Mouse (Mus musculus) MEL (cell line): ENCODE data around the gene Gm12166. TPM values are rescaled to one million over a fixed set of nuclear protein-coding genes. Genes with fewer than 3 reads are reported as not detected.
A peak's percentile ranks its signal among the peaks of the same experiment; 100 is the strongest.

Source experiments
- DNase-seq: peaks from one replicate; pipeline ENCODE4 v3.0.0; 2011; ENCODE audit warnings: low read depth, low spot score
- H3K27ac ChIP-seq: 2 replicates; pipeline ENCODE4 v1.5.1; 2012; ENCODE audit warnings: low read depth, mild to moderate bottlenecking, control low read depth, low read length, moderate library complexity; ENCODE audit not compliant: control insufficient read depth
- H3K27me3 ChIP-seq, 2 experiments: fragments of 150-350 bp in 1 of 2; sonication (generic) in 1 of 2; 2 replicates each; pipeline ENCODE4 v1.6.1; 2012; ENCODE audit warnings: low read length in 2 of 2, mild to moderate bottlenecking in 2 of 2, improper control_type of control experiment in 1 of 2, moderate library complexity in 1 of 2; ENCODE audit not compliant: insufficient read depth in 2 of 2, control insufficient read depth in 1 of 2
- H3K36me3 ChIP-seq, 2 experiments: 2 replicates each; pipeline ENCODE4 v1.6.1; 2012 to 2014; ENCODE audit warnings: low read length in 2 of 2, improper control_type of control experiment in 1 of 2, inconsistent platforms in 1 of 2, mild to moderate bottlenecking in 1 of 2; ENCODE audit not compliant: insufficient read depth in 2 of 2, control insufficient read depth in 1 of 2
- H3K4me1 ChIP-seq, 2 experiments: fragments of 150-350 bp in 1 of 2; sonication (generic) in 1 of 2; 2 replicates each; pipeline ENCODE4 v1.6.1; 2012; ENCODE audit warnings: low read length in 2 of 2, improper control_type of control experiment in 1 of 2, mild to moderate bottlenecking in 1 of 2; ENCODE audit not compliant: insufficient read depth in 2 of 2, control insufficient read depth in 1 of 2
- H3K4me3 ChIP-seq, 2 experiments: fragments of 150-350 bp in 1 of 2; sonication (generic) in 1 of 2; 2 replicates each; pipeline ENCODE4 v1.5.1; 2012; ENCODE audit warnings: low read depth in 2 of 2, low read length in 2 of 2, mild to moderate bottlenecking in 2 of 2, moderate library complexity in 2 of 2, control low read depth in 1 of 2, improper control_type of control experiment in 1 of 2; ENCODE audit not compliant: control insufficient read depth in 1 of 2, insufficient read depth in 1 of 2
- H3K79me2 ChIP-seq: 2 replicates; pipeline ENCODE4 v1.6.1; 2012; ENCODE audit warnings: mild to moderate bottlenecking, low read length, moderate library complexity; ENCODE audit not compliant: control insufficient read depth, poor library complexity, insufficient read depth
- H3K9ac ChIP-seq: 2 replicates; pipeline ENCODE4 v1.6.1; 2012; ENCODE audit warnings: low read depth, mild to moderate bottlenecking, control low read depth, low read length, moderate library complexity; ENCODE audit not compliant: control insufficient read depth, poor library complexity, severe bottlenecking
- H3K9me3 ChIP-seq: fragments of 150-350 bp; sonication (generic); replicated peaks from 2 replicates; pipeline ENCODE4 v1.6.1; 2012; ENCODE audit warnings: mild to moderate bottlenecking, low read length, improper control_type of control experiment, moderate library complexity; ENCODE audit not compliant: insufficient read depth
- BHLHE40 ChIP-seq: IDR thresholded peaks from 2 replicates; pipeline ENCODE4 v1.6.1; 2012; ENCODE audit warnings: low read depth, mild to moderate bottlenecking, inconsistent platforms, low read length, improper control_type of control experiment, borderline replicate concordance
- CHD1 ChIP-seq: IDR thresholded peaks from 2 replicates; pipeline ENCODE4 v1.6.1; 2012; ENCODE audit warnings: low read depth, mild to moderate bottlenecking, inconsistent platforms, low read length, improper control_type of control experiment
- CHD2 ChIP-seq: IDR thresholded peaks from 2 replicates; pipeline ENCODE4 v1.6.1; 2011; ENCODE audit warnings: low read length, improper control_type of control experiment
- E2F4 ChIP-seq: IDR thresholded peaks from 2 replicates; pipeline ENCODE4 v1.6.1; 2011; ENCODE audit warnings: low read depth, low read length, improper control_type of control experiment, borderline replicate concordance
- ELF1 ChIP-seq: IDR thresholded peaks from 2 replicates; pipeline ENCODE4 v1.6.1; 2014; ENCODE audit warnings: low read depth, mild to moderate bottlenecking, inconsistent platforms, low read length, improper control_type of control experiment, moderate library complexity
- EP300 ChIP-seq, 2 experiments: IDR thresholded peaks; 2 replicates each; pipeline ENCODE4 v1.6.1; 2011; ENCODE audit warnings: improper control_type of control experiment in 2 of 2, low read length in 2 of 2, low read depth in 1 of 2, mild to moderate bottlenecking in 1 of 2
- ETS1 ChIP-seq: IDR thresholded peaks from 2 replicates; pipeline ENCODE4 v1.6.1; 2012; ENCODE audit warnings: low read depth, mild to moderate bottlenecking, inconsistent platforms, low read length, improper control_type of control experiment, moderate library complexity
- GABPA ChIP-seq: IDR thresholded peaks from 2 replicates; pipeline ENCODE4 v1.6.1; 2012; ENCODE audit warnings: low read depth, mild to moderate bottlenecking, inconsistent platforms, low read length, improper control_type of control experiment, moderate library complexity
- GATA1 ChIP-seq: IDR thresholded peaks from 2 replicates; pipeline ENCODE4 v1.6.1; 2011; ENCODE audit warnings: low read depth, low read length, improper control_type of control experiment
- HCFC1 ChIP-seq: IDR thresholded peaks from 2 replicates; pipeline ENCODE4 v1.6.1; 2012; ENCODE audit warnings: low read depth, mild to moderate bottlenecking, inconsistent platforms, low read length, improper control_type of control experiment, moderate library complexity
- JUND ChIP-seq: IDR thresholded peaks from 2 replicates; pipeline ENCODE4 v1.6.1; 2011; ENCODE audit warnings: low read depth, mild to moderate bottlenecking, improper control_type of control experiment, low read length
- KAT2A ChIP-seq: conservative IDR thresholded peaks from 2 replicates; pipeline ENCODE4 v1.6.1; 2012; ENCODE audit warnings: low read depth, low read length, improper control_type of control experiment, inconsistent platforms
- MAX ChIP-seq: IDR thresholded peaks from 2 replicates; pipeline ENCODE4 v1.6.1; 2011; ENCODE audit warnings: low read length, improper control_type of control experiment
- MAZ ChIP-seq: IDR thresholded peaks from 2 replicates; pipeline ENCODE4 v1.6.1; 2012; ENCODE audit warnings: low read depth, mild to moderate bottlenecking, inconsistent platforms, low read length, improper control_type of control experiment
- MEF2A ChIP-seq: IDR thresholded peaks from 2 replicates; pipeline ENCODE4 v1.6.1; 2014; ENCODE audit warnings: low read depth, mild to moderate bottlenecking, inconsistent platforms, low read length, improper control_type of control experiment; ENCODE audit not compliant: poor library complexity, insufficient replicate concordance, severe bottlenecking; ENCODE audit errors: extremely low read depth
- MXI1 ChIP-seq: IDR thresholded peaks from 2 replicates; pipeline ENCODE4 v1.6.1; 2011; ENCODE audit warnings: mild to moderate bottlenecking, low read depth, low read length, improper control_type of control experiment
- MYB ChIP-seq: IDR thresholded peaks from 2 replicates; pipeline ENCODE4 v1.6.1; 2011; ENCODE audit warnings: mild to moderate bottlenecking, low read depth, low read length, improper control_type of control experiment
- NELFE ChIP-seq: IDR thresholded peaks from 2 replicates; pipeline ENCODE4 v1.6.1; 2011; ENCODE audit warnings: low read depth, low read length, improper control_type of control experiment
- NRF1 ChIP-seq: IDR thresholded peaks from 2 replicates; pipeline ENCODE4 v1.6.1; 2014; ENCODE audit warnings: low read depth, mild to moderate bottlenecking, inconsistent platforms, low read length, improper control_type of control experiment, moderate library complexity; ENCODE audit not compliant: poor library complexity, insufficient read depth, severe bottlenecking
- POLR2A ChIP-seq, 2 experiments: IDR thresholded peaks; 2 replicates each; pipeline ENCODE4 v1.6.1; 2011 to 2012; ENCODE audit warnings: low read length in 2 of 2, mild to moderate bottlenecking in 2 of 2, control low read depth in 1 of 2, improper control_type of control experiment in 1 of 2, low read depth in 1 of 2, moderate library complexity in 1 of 2; ENCODE audit not compliant: control insufficient read depth in 1 of 2, insufficient read depth in 1 of 2, poor library complexity in 1 of 2
- POLR2AphosphoS2 ChIP-seq: IDR thresholded peaks from 2 replicates; pipeline ENCODE4 v1.6.1; 2011; ENCODE audit warnings: low read length, improper control_type of control experiment
- RAD21 ChIP-seq: IDR thresholded peaks from 2 replicates; pipeline ENCODE4 v1.6.1; 2011; ENCODE audit warnings: mild to moderate bottlenecking, low read depth, low read length, improper control_type of control experiment
- RCOR1 ChIP-seq: IDR thresholded peaks from 2 replicates; pipeline ENCODE4 v1.6.1; 2012; ENCODE audit warnings: low read depth, mild to moderate bottlenecking, inconsistent platforms, low read length, improper control_type of control experiment
- SIN3A ChIP-seq: IDR thresholded peaks from 2 replicates; pipeline ENCODE4 v1.6.1; 2012; ENCODE audit warnings: low read length, improper control_type of control experiment, inconsistent platforms
- TCF12 ChIP-seq: IDR thresholded peaks from 2 replicates; pipeline ENCODE4 v1.6.1; 2014; ENCODE audit warnings: low read depth, mild to moderate bottlenecking, inconsistent platforms, low read length, improper control_type of control experiment, moderate library complexity
- USF1 ChIP-seq: IDR thresholded peaks from 2 replicates; pipeline ENCODE4 v1.6.1; 2014; ENCODE audit warnings: low read depth, mild to moderate bottlenecking, inconsistent platforms, low read length, improper control_type of control experiment, moderate library complexity
- USF2 ChIP-seq, 2 experiments: IDR thresholded peaks; 2 replicates each; pipeline ENCODE4 v1.6.1; 2011 to 2012; ENCODE audit warnings: improper control_type of control experiment in 2 of 2, low read length in 2 of 2, borderline replicate concordance in 1 of 2, inconsistent platforms in 1 of 2, low read depth in 1 of 2, mild to moderate bottlenecking in 1 of 2; ENCODE audit not compliant: insufficient read depth in 1 of 2
- ZC3H11A ChIP-seq: IDR thresholded peaks from 2 replicates; pipeline ENCODE4 v1.6.1; 2012; ENCODE audit warnings: low read depth, mild to moderate bottlenecking, inconsistent platforms, low read length, improper control_type of control experiment
- ZMIZ1 ChIP-seq: IDR thresholded peaks from 2 replicates; pipeline ENCODE4 v1.6.1; 2012; ENCODE audit warnings: low read depth, mild to moderate bottlenecking, inconsistent platforms, low read length, improper control_type of control experiment, moderate library complexity
- ZNF384 ChIP-seq: IDR thresholded peaks from 2 replicates; pipeline ENCODE4 v1.6.1; 2012; ENCODE audit warnings: low read depth, mild to moderate bottlenecking, inconsistent platforms, low read length, improper control_type of control experiment
- polyA plus RNA-seq, 2 experiments: library from polyadenylated mRNA; stranded (reverse) in 1 of 2; unstranded in 1 of 2; fragments of >175 nt in 1 of 2; fragments of >200 nt in 1 of 2; gene quantifications; 2 replicates each; pipeline versions ENCODE4 v1.2.1 to v1.2.4; 2012; ENCODE audit warnings: low replicate concordance in 2 of 2, low read depth in 1 of 2; ENCODE audit not compliant: insufficient read length in 2 of 2, insufficient read depth in 1 of 2, missing spikeins in 1 of 2
- total RNA-seq: library from RNA; depleted of rRNA; stranded (reverse); fragments of 300-350 nt; gene quantifications from 2 replicates; pipeline ENCODE4 v1.2.3, GENCODE M21; 2012

Gm12166 gene
- total and polyA plus RNA-seq, 3 experiments: 4.1 to 6.8 TPM; not detected in 1

- TF ChIP-seq USF1 (no peak), NELFE (no peak), NRF1 (no peak), E2F4 (no peak), HCFC1 (no peak; the same call in 1 of the 2 replicates), ZC3H11A (no peak), EP300 (IDR thresholded peaks at IDR 0.05; ENCODE audit: low read depth in 1 of 2, low read length in 2 of 2) (peak; percentile 99 to 100), BHLHE40 (peak; percentile 11; the same call in 1 of the 2 replicates), POLR2AphosphoS2 (peak; percentile 56; the same call in 1 of the 2 replicates), USF2 (IDR thresholded peaks at IDR 0.05; ENCODE audit: borderline replicate concordance in 1 of 2, insufficient read depth in 1 of 2, low read depth in 1 of 2, low read length in 2 of 2) (no peak), CHD1 (0 out of 2 replicates have a peak, but pooled peaks have one; percentile 19), GABPA (no peak), ELF1 (no peak), JUND (0 out of 2 replicates have a peak, but pooled peaks have one; percentile 62)
These were observed 25.7 kb upstream of the Gm12166 start (continued) for GRCm38 (mm10) chr11:46077732-46078375.

- Histone ChIP-seq H3K9me3 (no peaks in the 10 kb centered on the region), H3K9ac (no peak overlapping the region), H3K4me3 (no peak overlapping the region), H3K79me2 (no peaks in the 10 kb centered on the region), H3K27me3 (no peaks in the 10 kb centered on the region), H3K27ac (peak overlapping the region; percentile 91)
- DNase-seq: no peak
- TF ChIP-seq SIN3A (no peak), RAD21 (no peak), MEF2A (no peak), CHD2 (no peak), ZNF384 (peak; percentile 57), RCOR1 (no peak; the same call in 1 of the 2 replicates), MAX (0 out of 2 replicates have a peak, but pooled peaks have one; percentile 40), KAT2A (no peak), JUND (no peak), GATA1 (no peak), MXI1 (no peak), ZMIZ1 (no peak), TCF12 (no peak), CHD1 (0 out of 2 replicates have a peak, but pooled peaks have one; percentile 68), E2F4 (no peak), MAZ (no peak), NELFE (no peak), POLR2A (IDR thresholded peaks at IDR 0.05; ENCODE audit: control insufficient read depth in 1 of 2, insufficient read depth in 1 of 2, low read depth in 1 of 2, low read length in 2 of 2, poor library complexity in 1 of 2) (no peak), ETS1 (no peak), MYB (no peak)
- TF ChIP-seq, all 39 proteins: peak for 3
- H3K36me3 ChIP-seq: peaks cover 0 to 34% of the 10 kb centered on the region in 2 experiments; a peak in 2 of 4 replicates
- H3K4me1 ChIP-seq: peaks cover 33 to 38% of the 10 kb centered on the region in 2 experiments
These were observed 25.2 kb upstream of the Gm12166 start for GRCm38 (mm10) chr11:46077304-46077703.
